Mouse (Mus musculus) kidney, adult 8-10 months (tissue): Measurements from ENCODE around the gene Ptgs2.

Source experiments
- DNase-seq, 2 experiments: peaks; one replicate each; pipeline ENCODE4 v3.0.0; 2022

Ptgs2 gene

GRCm38 (mm10) chr1:150151411-150151810 is 51.6 kb downstream of the Ptgs2 start:
- DNase-seq, result no peak
